Mouse (Mus musculus): ENCODE measurements at regions not wholly inside any gene's neighbourhood (a gene's known extent, or its start where the extent isn't known, plus 50 kb on each side); places are given as distances from the start of the nearest gene placed in this dataset.

- H3K9me3 ChIP-seq (replicated peaks; ENCODE audit: control insufficient read depth, low read length), result peaks cover 7% of the 10 kb centered on the region
- H3K9ac ChIP-seq (ENCODE audit: low read depth, low read length), result no peak overlapping the region
- no peak overlapping the region for H3K27ac ChIP-seq (ENCODE audit: low read length)
- no peak overlapping the region for H3K4me3 ChIP-seq (ENCODE audit: low read depth, low read length)
- ATAC-seq (ENCODE audit: low read depth), result no peak
- H3K27me3 ChIP-seq (ENCODE audit: control insufficient read depth, insufficient read depth, low read depth, low read length), result no peaks in the 10 kb centered on the region
- 43% methylated on average over 3 of the region's 3 CpGs for WGBS (ENCODE audit: insufficient replicate concordance)
- H3K36me3 ChIP-seq (ENCODE audit: control insufficient read depth, insufficient read depth), result no peaks in the 10 kb centered on the region
- no peak overlapping the region for H3K4me2 ChIP-seq (ENCODE audit: low read depth, low read length)
- no peaks in the 10 kb centered on the region for H3K4me1 ChIP-seq (ENCODE audit: control insufficient read depth, low read depth, low read length)
Measured at GRCm38 (mm10) chr4:153251943-153252342, 230.7 kb downstream of the Ajap1 start.

- Histone ChIP-seq H3K4me3 (ENCODE audit: low read depth, low read length) (no peak overlapping the region), H3K9me3 (replicated peaks; ENCODE audit: control insufficient read depth, low read length) (peaks cover 4% of the 10 kb centered on the region), H3K36me3 (ENCODE audit: control insufficient read depth, insufficient read depth) (no peaks in the 10 kb centered on the region), H3K27ac (ENCODE audit: low read length) (no peak overlapping the region), H3K4me2 (ENCODE audit: low read depth, low read length) (no peak overlapping the region), H3K9ac (ENCODE audit: low read depth, low read length) (no peak overlapping the region), H3K27me3 (ENCODE audit: control insufficient read depth, insufficient read depth, low read depth, low read length) (no peaks in the 10 kb centered on the region), H3K4me1 (ENCODE audit: control insufficient read depth, low read depth, low read length) (no peaks in the 10 kb centered on the region)
- WGBS (ENCODE audit: insufficient replicate concordance), result 65% methylated on average over 8 of the region's 8 CpGs
- ATAC-seq (ENCODE audit: low read depth), result no peak
Measured at GRCm38 (mm10) chr4:153251311-153251710, 231.3 kb downstream of the Ajap1 start.

GRCm38 (mm10) chr4:153236680-153237079 lies 245.9 kb downstream of the Ajap1 start:
- no peaks in the 10 kb centered on the region for H3K9me3 ChIP-seq (replicated peaks; ENCODE audit: control insufficient read depth, low read length)
- no peaks in the 10 kb centered on the region for H3K27me3 ChIP-seq (ENCODE audit: control insufficient read depth, insufficient read depth, low read depth, low read length)
- no peaks in the 10 kb centered on the region for H3K36me3 ChIP-seq (ENCODE audit: control insufficient read depth, insufficient read depth)
- H3K4me1 ChIP-seq (ENCODE audit: control insufficient read depth, low read depth, low read length), result no peaks in the 10 kb centered on the region
- no peak overlapping the region for H3K9ac ChIP-seq (ENCODE audit: low read depth, low read length)
- H3K27ac ChIP-seq (ENCODE audit: low read length), result no peak overlapping the region
- no peak overlapping the region for H3K4me2 ChIP-seq (ENCODE audit: low read depth, low read length)
- no peak overlapping the region for H3K4me3 ChIP-seq (ENCODE audit: low read depth, low read length)
- WGBS (ENCODE audit: insufficient replicate concordance), result 10% methylated on average over 12 of the region's 12 CpGs
- ATAC-seq (ENCODE audit: low read depth), result no peak

- H3K9me3 ChIP-seq (replicated peaks; ENCODE audit: control insufficient read depth, low read length), result no peaks in the 10 kb centered on the region
- H3K27me3 ChIP-seq (ENCODE audit: control insufficient read depth, insufficient read depth, low read depth, low read length), result no peaks in the 10 kb centered on the region
- WGBS (ENCODE audit: insufficient replicate concordance), result 58% methylated on average over 5 of the region's 5 CpGs
- H3K4me1 ChIP-seq (ENCODE audit: control insufficient read depth, low read depth, low read length), result no peaks in the 10 kb centered on the region
- no peak overlapping the region for H3K9ac ChIP-seq (ENCODE audit: low read depth, low read length)
- no peak overlapping the region for H3K4me3 ChIP-seq (ENCODE audit: low read depth, low read length)
- no peak for ATAC-seq (ENCODE audit: low read depth)
- no peak overlapping the region for H3K27ac ChIP-seq (ENCODE audit: low read length)
- H3K36me3 ChIP-seq (ENCODE audit: control insufficient read depth, insufficient read depth), result no peaks in the 10 kb centered on the region
- no peak overlapping the region for H3K4me2 ChIP-seq (ENCODE audit: low read depth, low read length)
Measured at GRCm38 (mm10) chr4:153233762-153234161, 248.8 kb downstream of the Ajap1 start.

GRCm38 (mm10) chr4:153229221-153229620 lies 253.4 kb downstream of the Ajap1 start:
- no peaks in the 10 kb centered on the region for H3K36me3 ChIP-seq (ENCODE audit: control insufficient read depth, insufficient read depth)
- no peak overlapping the region for H3K4me2 ChIP-seq (ENCODE audit: low read depth, low read length)
- ATAC-seq (ENCODE audit: low read depth), result no peak
- no peaks in the 10 kb centered on the region for H3K27me3 ChIP-seq (ENCODE audit: control insufficient read depth, insufficient read depth, low read depth, low read length)
- no peaks in the 10 kb centered on the region for H3K9me3 ChIP-seq (replicated peaks; ENCODE audit: control insufficient read depth, low read length)
- WGBS (ENCODE audit: insufficient replicate concordance), result 50% methylated on average over 5 of the region's 5 CpGs
- H3K4me3 ChIP-seq (ENCODE audit: low read depth, low read length), result no peak overlapping the region
- no peaks in the 10 kb centered on the region for H3K4me1 ChIP-seq (ENCODE audit: control insufficient read depth, low read depth, low read length)
- H3K27ac ChIP-seq (ENCODE audit: low read length), result no peak overlapping the region
- H3K9ac ChIP-seq (ENCODE audit: low read depth, low read length), result no peak overlapping the region

GRCm38 (mm10) chr4:153227680-153228420 lies 254.8 kb downstream of the Ajap1 start:
- no peaks in the 10 kb centered on the region for H3K36me3 ChIP-seq (ENCODE audit: control insufficient read depth, insufficient read depth)
- WGBS (ENCODE audit: insufficient replicate concordance), result 38% methylated on average over 13 of the region's 13 CpGs
- no peaks in the 10 kb centered on the region for H3K9me3 ChIP-seq (replicated peaks; ENCODE audit: control insufficient read depth, low read length)
- no peak overlapping the region for H3K9ac ChIP-seq (ENCODE audit: low read depth, low read length)
- no peak for ATAC-seq (ENCODE audit: low read depth)
- no peak overlapping the region for H3K27ac ChIP-seq (ENCODE audit: low read length)
- H3K4me2 ChIP-seq (ENCODE audit: low read depth, low read length), result no peak overlapping the region
- no peaks in the 10 kb centered on the region for H3K27me3 ChIP-seq (ENCODE audit: control insufficient read depth, insufficient read depth, low read depth, low read length)
- no peak overlapping the region for H3K4me3 ChIP-seq (ENCODE audit: low read depth, low read length)
- no peaks in the 10 kb centered on the region for H3K4me1 ChIP-seq (ENCODE audit: control insufficient read depth, low read depth, low read length)

- H3K4me2 ChIP-seq (ENCODE audit: low read depth, low read length), result no peak overlapping the region
- no peaks in the 10 kb centered on the region for H3K4me1 ChIP-seq (ENCODE audit: control insufficient read depth, low read depth, low read length)
- no peak overlapping the region for H3K27ac ChIP-seq (ENCODE audit: low read length)
- 17% methylated on average over 6 of the region's 6 CpGs for WGBS (ENCODE audit: insufficient replicate concordance)
- no peaks in the 10 kb centered on the region for H3K36me3 ChIP-seq (ENCODE audit: control insufficient read depth, insufficient read depth)
- ATAC-seq (ENCODE audit: low read depth), result no peak
- no peak overlapping the region for H3K4me3 ChIP-seq (ENCODE audit: low read depth, low read length)
- no peak overlapping the region for H3K9ac ChIP-seq (ENCODE audit: low read depth, low read length)
- H3K27me3 ChIP-seq (ENCODE audit: control insufficient read depth, insufficient read depth, low read depth, low read length), result no peaks in the 10 kb centered on the region
- no peaks in the 10 kb centered on the region; the same call in 1 of the 2 replicates for H3K9me3 ChIP-seq (replicated peaks; ENCODE audit: control insufficient read depth, low read length)
Measured at GRCm38 (mm10) chr4:153224618-153225177, 257.9 kb downstream of the Ajap1 start.

GRCm38 (mm10) chr4:153223019-153223418 lies 259.6 kb downstream of the Ajap1 start:
- H3K4me3 ChIP-seq (ENCODE audit: low read depth, low read length), result no peak overlapping the region
- no peak overlapping the region for H3K27ac ChIP-seq (ENCODE audit: low read length)
- WGBS (ENCODE audit: insufficient replicate concordance), result 63% methylated on average over 5 of the region's 5 CpGs
- no peaks in the 10 kb centered on the region for H3K4me1 ChIP-seq (ENCODE audit: control insufficient read depth, low read depth, low read length)
- H3K4me2 ChIP-seq (ENCODE audit: low read depth, low read length), result no peak overlapping the region
- H3K9ac ChIP-seq (ENCODE audit: low read depth, low read length), result no peak overlapping the region
- H3K36me3 ChIP-seq (ENCODE audit: control insufficient read depth, insufficient read depth), result no peaks in the 10 kb centered on the region
- H3K27me3 ChIP-seq (ENCODE audit: control insufficient read depth, insufficient read depth, low read depth, low read length), result no peaks in the 10 kb centered on the region
- ATAC-seq (ENCODE audit: low read depth), result no peak
- H3K9me3 ChIP-seq (replicated peaks; ENCODE audit: control insufficient read depth, low read length), result no peaks in the 10 kb centered on the region; the same call in 1 of the 2 replicates

- H3K27ac ChIP-seq (ENCODE audit: low read length), result no peak overlapping the region
- H3K9ac ChIP-seq (ENCODE audit: low read depth, low read length), result no peak overlapping the region
- no peaks in the 10 kb centered on the region for H3K27me3 ChIP-seq (ENCODE audit: control insufficient read depth, insufficient read depth, low read depth, low read length)
- no peaks in the 10 kb centered on the region for H3K36me3 ChIP-seq (ENCODE audit: control insufficient read depth, insufficient read depth)
- H3K4me3 ChIP-seq (ENCODE audit: low read depth, low read length), result no peak overlapping the region
- H3K4me1 ChIP-seq (ENCODE audit: control insufficient read depth, low read depth, low read length), result no peaks in the 10 kb centered on the region
- WGBS (ENCODE audit: insufficient replicate concordance), result 40% methylated on average over 5 of the region's 6 CpGs
- no peak for ATAC-seq (ENCODE audit: low read depth)
- H3K9me3 ChIP-seq (replicated peaks; ENCODE audit: control insufficient read depth, low read length), result no peaks in the 10 kb centered on the region; the same call in 1 of the 2 replicates
- no peak overlapping the region for H3K4me2 ChIP-seq (ENCODE audit: low read depth, low read length)
Measured at GRCm38 (mm10) chr4:153220485-153220884, 262.1 kb downstream of the Ajap1 start.
